Mouse (Mus musculus): ENCODE results near the gene Fcrl5.

- TF ChIP-seq CTCF (IDR thresholded peaks at IDR 0.05; ENCODE audit: low read depth): no peak
- no peak for TF ChIP-seq EP300 (IDR thresholded peaks at IDR 0.05; ENCODE audit: low read depth)
Observed at GRCm38 (mm10) chr3:87511971-87512765, 76.6 kb downstream of the Fcrl5 start.

All from liver, postnatal 0 days (tissue).